Mouse (Mus musculus): Measurements from ENCODE around the gene St7.
A peak's percentile ranks its signal among the peaks of the same experiment; 100 is the strongest.

The St7 gene

GRCm38 (mm10) chr6:17719423-17719822 is 26.7 kb downstream of the St7 start:
- no peak for DNase-seq (ENCODE audit: low spot score in 2 of 2)

GRCm38 (mm10) chr6:17720022-17720421 is 27.3 kb downstream of the St7 start:
- DNase-seq (ENCODE audit: low spot score in 2 of 2) = no peak

- DNase-seq (ENCODE audit: low spot score in 2 of 2) = no peak
These were observed 29.0 kb downstream of the St7 start for GRCm38 (mm10) chr6:17721706-17722105.

- peak in 1 of 2 experiments; percentile 63 for DNase-seq (ENCODE audit: low spot score in 2 of 2)
These were observed 33.2 kb downstream of the St7 start for GRCm38 (mm10) chr6:17725841-17726460.

DNA sequence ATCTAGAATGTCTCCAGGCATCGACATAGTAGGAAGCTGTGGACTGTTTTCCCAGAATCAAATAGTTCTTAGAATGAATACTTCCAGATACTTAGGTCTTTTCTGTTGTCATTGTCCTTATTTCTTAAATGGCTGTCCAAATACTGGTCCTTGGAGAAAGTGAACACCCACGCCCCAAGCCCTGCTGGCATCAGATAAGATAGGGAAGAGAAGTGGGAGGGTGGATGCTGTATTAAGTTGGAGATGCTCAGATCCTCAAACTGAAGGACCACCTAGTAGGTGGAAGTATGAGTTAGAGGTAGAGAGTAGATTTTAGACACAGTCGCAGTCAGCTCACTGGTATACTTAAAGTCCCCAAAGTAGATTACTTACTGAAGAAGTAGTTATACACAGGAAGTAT is 34.5 kb downstream of the St7 start:
- no peak for DNase-seq (ENCODE audit: low spot score in 2 of 2)

GRCm38 (mm10) chr6:17727891-17728790 is 35.4 kb downstream of the St7 start:
- no peak for DNase-seq (ENCODE audit: low spot score in 2 of 2)

DNA sequence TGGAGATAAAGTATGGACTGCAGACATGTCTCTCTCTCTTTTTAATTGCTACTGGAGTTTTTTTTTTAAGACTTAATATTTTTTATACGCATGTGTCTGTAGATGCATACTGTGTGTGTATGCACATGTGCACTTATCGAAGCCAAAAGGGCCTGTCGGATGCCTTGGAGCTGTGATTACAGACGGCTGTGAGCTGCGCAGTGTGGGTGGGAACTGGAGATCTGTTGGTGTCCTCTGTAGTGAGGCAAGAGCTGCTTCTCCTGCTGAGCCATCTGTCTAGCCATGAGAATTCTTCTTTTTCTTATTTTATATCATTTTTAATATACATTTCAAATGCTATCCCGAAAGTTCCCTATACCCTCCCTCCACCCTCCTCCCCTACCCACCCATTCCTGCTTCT is 37.4 kb downstream of the St7 start:
- no peak for DNase-seq (ENCODE audit: low spot score in 2 of 2)

- no peak for DNase-seq (ENCODE audit: low spot score in 2 of 2)
These were observed 39.0 kb downstream of the St7 start for GRCm38 (mm10) chr6:17731694-17732093.

GRCm38 (mm10) chr6:17733951-17734411 is 41.2 kb downstream of the St7 start:
- no peak for DNase-seq (ENCODE audit: low spot score in 2 of 2)

DNA sequence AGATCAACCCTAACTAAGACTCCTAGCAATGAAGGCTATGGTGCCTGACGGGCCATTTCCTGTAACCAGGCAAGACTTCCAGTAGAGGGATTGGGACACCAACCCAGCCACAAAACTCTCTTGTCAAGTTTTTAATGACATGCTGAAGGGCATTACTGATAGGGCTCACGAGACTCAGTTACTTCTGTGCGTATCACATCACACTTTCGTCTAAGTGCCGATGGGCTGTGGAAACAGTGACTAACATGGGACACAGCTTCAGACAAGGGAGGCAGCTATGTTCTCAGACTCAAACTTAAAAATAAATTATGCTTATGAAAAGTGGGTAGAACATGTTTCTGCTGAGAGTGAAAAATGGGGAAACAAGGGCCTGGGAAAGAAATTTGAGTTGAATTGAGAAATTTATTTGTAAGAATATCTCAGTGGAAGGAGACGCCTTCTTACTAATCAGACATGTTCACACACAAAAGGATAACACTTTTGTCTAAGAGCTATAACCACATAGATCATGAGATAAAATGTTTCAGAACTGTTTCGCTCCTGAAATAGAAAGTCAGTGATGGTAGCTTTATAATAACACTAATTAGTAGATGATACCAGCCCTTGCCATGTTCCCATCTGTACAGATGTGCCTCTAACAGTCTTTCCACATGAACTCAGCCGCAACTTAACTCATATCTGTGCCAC is 44.7 kb downstream of the St7 start:
- no peak for DNase-seq (ENCODE audit: low spot score in 2 of 2)

GRCm38 (mm10) chr6:17740128-17740527 is 47.4 kb downstream of the St7 start:
- DNase-seq (ENCODE audit: low spot score in 2 of 2) = no peak

- no peak for DNase-seq (ENCODE audit: low spot score in 2 of 2)
These were observed 48.9 kb downstream of the St7 start for GRCm38 (mm10) chr6:17741639-17742038.

GRCm38 (mm10) chr6:17742209-17742608 is 49.5 kb downstream of the St7 start:
- no peak for DNase-seq (ENCODE audit: low spot score in 2 of 2)

- no peak for DNase-seq (ENCODE audit: low spot score in 2 of 2)
These were observed 50.6 kb downstream of the St7 start for GRCm38 (mm10) chr6:17743325-17743724.

- no peak for DNase-seq (ENCODE audit: low spot score in 2 of 2)
These were observed 55.0 kb downstream of the St7 start for GRCm38 (mm10) chr6:17747724-17748123.

DNA sequence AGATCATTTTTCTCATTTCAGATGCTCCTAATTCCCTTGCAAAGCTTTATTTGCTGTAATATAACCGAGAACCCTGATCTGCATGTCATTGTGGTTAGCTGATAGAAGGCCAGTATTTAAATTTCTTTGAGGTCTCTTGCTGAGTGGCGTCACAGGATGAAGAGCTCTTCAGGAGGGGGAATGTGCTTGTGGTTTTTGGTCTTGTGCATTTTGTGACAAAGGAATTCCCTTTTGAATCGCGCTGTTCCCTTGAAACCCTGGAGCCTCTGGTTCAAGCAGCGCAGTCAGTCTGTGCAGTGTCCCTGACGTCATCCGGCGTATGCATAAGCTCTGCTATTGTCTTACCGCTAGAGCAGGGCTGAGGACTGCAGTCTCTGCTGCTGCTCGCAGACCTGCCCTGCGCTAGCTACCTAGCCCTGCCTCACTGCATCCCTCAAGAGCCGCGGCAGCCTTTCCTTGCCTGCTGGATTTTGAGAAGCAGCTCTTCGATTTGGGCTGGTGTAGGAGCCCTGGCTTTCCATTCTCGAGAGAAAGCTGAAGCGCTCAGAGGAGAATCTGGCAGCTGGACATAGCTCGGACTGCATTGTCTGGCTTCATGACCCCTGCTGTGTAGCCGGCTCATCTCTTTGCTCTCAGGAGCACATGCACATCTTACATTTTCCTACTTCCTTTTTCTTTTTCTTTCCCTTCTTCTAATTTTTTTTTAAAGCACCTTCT is 56.3 kb downstream of the St7 start:
- no peak for DNase-seq (ENCODE audit: low spot score in 2 of 2)

- no peak for DNase-seq (ENCODE audit: low spot score in 2 of 2)
These were observed 56.9 kb downstream of the St7 start for GRCm38 (mm10) chr6:17749596-17749995.

DNA sequence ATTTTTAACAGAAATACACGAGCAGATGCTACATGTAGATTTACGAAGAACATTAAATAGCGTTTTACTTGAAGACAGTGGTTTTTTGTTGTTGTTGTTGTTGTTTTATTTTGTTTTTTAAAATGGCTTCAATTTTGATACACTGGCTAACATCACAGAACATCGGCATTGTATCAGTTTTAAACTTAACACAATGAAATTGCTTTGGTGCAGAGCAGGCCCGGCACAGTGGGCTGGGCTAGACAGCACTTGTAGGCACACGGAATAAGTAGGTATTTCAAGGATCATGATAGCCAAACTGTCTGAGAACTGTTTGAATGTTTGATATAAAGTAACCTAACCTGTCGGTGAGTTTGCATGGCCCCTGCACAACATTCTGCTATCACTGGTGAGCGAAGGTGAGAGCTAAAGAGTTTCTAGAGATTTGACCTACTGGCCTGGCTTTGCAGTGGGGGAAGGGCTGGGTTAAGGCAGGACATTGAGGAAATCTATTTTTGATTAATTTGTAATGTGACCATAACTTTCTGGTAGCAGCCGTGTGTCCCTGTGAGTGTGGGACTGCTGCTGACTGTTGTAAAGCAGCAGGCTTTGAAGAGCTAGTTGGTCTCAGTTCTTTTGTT is 57.4 kb downstream of the St7 start:
- DNase-seq (ENCODE audit: low spot score in 2 of 2) = no peak

DNA sequence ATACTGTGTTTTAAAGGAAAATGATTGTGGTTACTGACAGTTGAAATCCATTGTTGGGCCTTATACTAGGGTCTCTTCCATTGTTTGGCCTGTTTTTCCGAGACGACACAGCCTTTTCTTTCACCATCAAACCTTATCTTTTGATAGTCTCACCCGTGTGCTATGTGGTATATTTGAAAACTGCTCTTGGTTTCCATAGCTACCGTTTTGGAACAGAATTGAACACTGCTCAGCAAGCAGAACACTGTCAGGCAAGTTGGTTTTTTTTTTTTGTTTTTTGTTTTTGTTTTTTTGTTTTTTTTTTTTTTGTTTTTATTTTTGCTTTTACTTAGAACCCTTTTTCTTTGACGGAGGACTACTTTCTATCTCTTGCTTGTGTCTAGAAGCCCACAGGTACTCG is 58.2 kb downstream of the St7 start:
- DNase-seq (ENCODE audit: low spot score in 2 of 2) = no peak

DNA sequence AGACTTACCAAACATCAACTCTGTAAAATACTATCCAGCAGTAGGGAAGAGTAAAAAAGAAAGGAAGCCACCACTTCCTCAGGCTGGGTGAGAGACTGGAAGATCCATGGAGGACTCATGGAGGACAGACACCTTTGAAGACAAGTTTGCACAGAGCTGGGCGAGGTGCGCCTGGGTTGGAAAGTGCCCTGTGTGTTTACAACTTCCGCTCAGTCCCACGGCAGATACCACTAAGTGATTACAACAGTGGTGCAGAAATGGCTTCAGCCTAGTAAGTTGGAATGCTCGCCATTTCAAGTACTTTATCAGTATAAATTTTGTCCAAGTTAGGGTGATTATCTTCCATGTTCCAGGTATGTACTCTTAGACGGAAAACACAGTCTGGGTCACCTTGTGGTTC is 63.2 kb downstream of the St7 start:
- no peak for DNase-seq (ENCODE audit: low spot score in 2 of 2)

- DNase-seq (ENCODE audit: low spot score in 2 of 2) = no peak
These were observed 65.8 kb downstream of the St7 start for GRCm38 (mm10) chr6:17758568-17758967.

All from urinary bladder, postnatal 4 days (tissue).